Mouse (Mus musculus) C2C12 (cell line): ENCODE measurements around the gene Bcr. TPM values are rescaled to one million over a fixed set of nuclear protein-coding genes. Genes with fewer than 3 reads are reported as not detected.
A peak's percentile ranks its signal among the peaks of the same experiment; 100 is the strongest.

Source experiments
- H3K27me3 ChIP-seq: one replicate; pipeline ENCODE4 v1.6.1; 2011; ENCODE audit not compliant: control insufficient read depth, insufficient read depth, insufficient read length
- H3K36me3 ChIP-seq: one replicate; pipeline ENCODE4 v1.6.1; 2011; ENCODE audit not compliant: control insufficient read depth, insufficient read depth
- H3K4me3 ChIP-seq: one replicate; pipeline ENCODE4 v1.5.1; 2011; ENCODE audit warnings: mild to moderate bottlenecking, control low read depth; ENCODE audit not compliant: poor library complexity, insufficient read depth, severe bottlenecking
- H3K79me2 ChIP-seq: one replicate; pipeline ENCODE4 v1.6.1; 2011; ENCODE audit not compliant: control insufficient read depth, insufficient read depth
- H3K79me3 ChIP-seq: one replicate; pipeline ENCODE4 v1.6.1; 2011; ENCODE audit warnings: low read depth, control low read depth
- H3ac ChIP-seq: one replicate; pipeline ENCODE3; 2011; ENCODE audit warnings: low read depth; ENCODE audit not compliant: control insufficient read depth, insufficient read length
- CEBPB ChIP-seq: IDR thresholded peaks from one replicate; pipeline ENCODE4 v1.6.1; 2011; ENCODE audit warnings: low read depth, mild to moderate bottlenecking, control low read depth, moderate library complexity
- CTCF ChIP-seq: IDR thresholded peaks from one replicate; pipeline ENCODE4 v1.5.1; 2011; ENCODE audit not compliant: control insufficient read depth, insufficient read depth, insufficient read length
- FOSL1 ChIP-seq: IDR thresholded peaks from one replicate; pipeline ENCODE4 v1.8.0; 2011; ENCODE audit warnings: mild to moderate bottlenecking, low read length; ENCODE audit not compliant: poor library complexity, insufficient read depth, severe bottlenecking
- MAX ChIP-seq: IDR thresholded peaks from one replicate; pipeline ENCODE4 v1.6.1; 2011; ENCODE audit warnings: mild to moderate bottlenecking, control low read depth
- MYOD1 ChIP-seq: IDR thresholded peaks from one replicate; pipeline ENCODE4 v1.6.1; 2011; ENCODE audit warnings: low read depth; ENCODE audit not compliant: control insufficient read depth, insufficient read length
- MYOG ChIP-seq: IDR thresholded peaks from one replicate; pipeline ENCODE4 v1.6.1; 2011; ENCODE audit not compliant: control insufficient read depth, insufficient read length; ENCODE audit errors: extremely low read depth
- USF1 ChIP-seq: IDR thresholded peaks from one replicate; pipeline ENCODE4 v1.6.1; 2011; ENCODE audit warnings: low read depth, mild to moderate bottlenecking, control low read depth, moderate library complexity
- polyA plus RNA-seq: library from polyadenylated mRNA; unstranded; fragments of >200 nt; fragmentation: generic; extraction: Trizol; gene quantifications from one replicate; pipeline ENCODE4 v1.2.1, GENCODE M21; 2012; ENCODE audit warnings: missing spikeins

Bcr gene
- polyA plus RNA-seq, 1 experiment: 16.1 TPM

GRCm38 (mm10) chr10:75104191-75105098 is 44.1 kb downstream of the Bcr start:
- H3ac ChIP-seq: no peak overlapping the region
- no peaks in the 10 kb centered on the region for H3K36me3 ChIP-seq
- TF ChIP-seq MAX (no peak), MYOG (no peak), CEBPB (no peak), USF1 (no peak), MYOD1 (no peak), CTCF (no peak), FOSL1 (no peak)

GRCm38 (mm10) chr10:75105099-75105461 is 44.7 kb downstream of the Bcr start:
- H3K27me3 ChIP-seq: no peaks in the 10 kb centered on the region
- no peak overlapping the region for H3K4me3 ChIP-seq
- H3K36me3 ChIP-seq: no peaks in the 10 kb centered on the region
- no peak for TF ChIP-seq MYOD1
- TF ChIP-seq FOSL1: peak; percentile 1
- H3ac ChIP-seq: no peak overlapping the region
- peaks cover 26% of the 10 kb centered on the region for H3K79me3 ChIP-seq
- peaks cover 91% of the 10 kb centered on the region for H3K79me2 ChIP-seq

More at GRCm38 (mm10) chr10:75104191-75105098, 44.1 kb downstream of the Bcr start:
- H3K79me3 ChIP-seq: peaks cover 28% of the 10 kb centered on the region
- H3K79me2 ChIP-seq: peaks cover 91% of the 10 kb centered on the region
- no peak overlapping the region for H3K4me3 ChIP-seq
- no peaks in the 10 kb centered on the region for H3K27me3 ChIP-seq

DNA sequence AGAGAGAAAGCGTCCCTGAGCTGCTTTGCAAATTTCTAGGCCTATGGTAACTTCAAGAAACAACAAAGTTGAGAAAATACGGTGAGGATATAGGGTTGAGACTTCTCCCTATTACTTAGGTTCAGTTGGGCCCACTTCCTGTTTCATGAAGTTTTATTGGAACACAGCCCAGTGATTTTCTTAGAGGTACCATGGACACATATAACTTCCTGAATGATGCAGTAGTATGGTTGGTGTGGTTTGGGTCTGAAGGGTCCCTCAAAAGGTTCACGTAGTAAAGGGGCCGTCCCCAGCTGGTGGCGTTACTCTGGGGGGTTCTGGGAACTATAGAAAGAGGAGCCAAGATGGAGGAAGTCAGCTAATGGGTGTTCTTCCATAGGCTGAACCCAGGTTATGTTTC is 45.3 kb downstream of the Bcr start:
- H3K79me2 ChIP-seq: peaks cover 91% of the 10 kb centered on the region
- no peak overlapping the region for H3ac ChIP-seq
- no peak overlapping the region for H3K4me3 ChIP-seq
- H3K36me3 ChIP-seq: peaks cover 5% of the 10 kb centered on the region
- TF ChIP-seq CEBPB (no peak), MYOD1 (no peak), MYOG (no peak), FOSL1 (no peak), MAX (no peak), USF1 (no peak), CTCF (no peak)
- peaks cover 29% of the 10 kb centered on the region for H3K79me3 ChIP-seq
- H3K27me3 ChIP-seq: no peaks in the 10 kb centered on the region

DNA sequence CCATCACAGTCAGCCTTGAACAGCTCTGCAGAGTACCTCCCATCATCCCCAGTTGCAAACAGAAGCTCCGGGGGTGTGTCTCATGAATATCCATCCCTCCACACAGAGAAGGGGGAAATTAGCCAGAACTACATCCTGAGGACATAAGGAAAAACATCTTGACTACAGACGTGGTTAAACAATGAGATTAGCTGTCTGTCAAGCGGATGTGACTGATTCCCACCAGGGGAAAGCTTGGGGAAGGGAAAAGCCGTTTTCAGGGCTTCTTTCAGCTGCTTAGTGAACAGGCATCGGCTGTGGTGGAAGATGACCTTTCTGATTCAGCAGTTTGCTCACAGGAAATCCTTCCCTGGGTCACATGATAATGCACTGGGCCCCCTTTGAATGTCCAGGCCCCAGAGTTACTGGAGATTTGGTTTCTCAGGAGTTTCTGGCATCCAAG is 46.6 kb downstream of the Bcr start:
- Histone ChIP-seq H3K36me3 (peaks cover 5% of the 10 kb centered on the region), H3K27me3 (no peaks in the 10 kb centered on the region), H3K79me3 (peaks cover 34% of the 10 kb centered on the region), H3K79me2 (peaks cover 91% of the 10 kb centered on the region), H3K4me3 (no peak overlapping the region), H3ac (no peak overlapping the region)
- TF ChIP-seq USF1: peak; percentile 49
- no peak for TF ChIP-seq MAX
- TF ChIP-seq MYOD1: no peak
- no peak for TF ChIP-seq CEBPB
- TF ChIP-seq FOSL1: no peak
- no peak for TF ChIP-seq CTCF

DNA sequence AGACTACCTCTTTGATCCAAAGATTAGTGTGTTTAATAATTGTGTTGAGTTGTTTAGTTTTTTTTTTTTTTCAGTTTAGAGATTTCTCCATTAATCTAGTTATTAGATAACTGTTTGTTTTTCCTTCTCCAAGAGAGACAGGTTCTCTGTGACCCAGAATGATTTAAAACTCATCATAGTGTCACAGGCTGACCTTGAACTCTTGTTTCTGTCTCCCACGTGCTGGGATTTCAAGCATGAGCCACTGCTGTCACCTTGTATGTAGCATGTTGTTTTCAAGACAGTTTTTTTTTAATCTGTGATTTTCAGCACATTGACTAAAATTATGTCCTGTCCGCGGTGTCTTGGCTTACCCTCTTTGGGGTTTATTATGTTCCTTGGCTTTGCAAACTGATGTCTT is 47.7 kb downstream of the Bcr start:
- Histone ChIP-seq H3K27me3 (no peaks in the 10 kb centered on the region), H3K79me3 (peaks cover 37% of the 10 kb centered on the region), H3K36me3 (peaks cover 5% of the 10 kb centered on the region), H3K4me3 (no peak overlapping the region), H3K79me2 (peaks cover 90% of the 10 kb centered on the region), H3ac (no peak overlapping the region)
- TF ChIP-seq MYOD1 (no peak), FOSL1 (no peak), MYOG (no peak), CTCF (no peak), MAX (no peak), CEBPB (no peak), USF1 (no peak)
